Mouse (Mus musculus) left cerebral cortex, postnatal 14 days (tissue): ENCODE results near the gene Mri1. TPM values are rescaled to one million over a fixed set of nuclear protein-coding genes. Genes with fewer than 3 reads are reported as not detected.

Experiments
- DNase-seq, 2 experiments: peaks; one replicate each; pipeline ENCODE4 v3.0.0; 2021 to 2022; ENCODE audit warnings: low spot score in 2 of 2, mixed read lengths in 1 of 2
- intact Hi-C: fragments of 180-260 bp; cut with DNase I; formaldehyde crosslinking; loops from one replicate; pipeline ENCODE4 v1.15.1; 2025
- long read RNA-seq, 2 experiments: library from polyadenylated mRNA; stranded (forward); transcript quantifications; one replicate each; pipeline ENCODE4 v2.0.0; 2021
- total RNA-seq, 2 experiments: library from RNA; stranded (reverse); gene quantifications; 2 replicates each; pipeline ENCODE4 v1.2.3; 2021

The Mri1 gene
- total RNA-seq: 10 to 100 TPM; 18.4 to 21.8 TPM
- long read RNA-seq, experiment 1, transcript Mri1-203 (5 exons, 2,819 nt): major isoform, 11 of 27 reads
- long read RNA-seq, experiment 1, partial matches to known transcripts: 4 of 27 reads
- long read RNA-seq, experiment 1, other reads (novel, unspliced or antisense): 11 of 27 reads
- long read RNA-seq, experiment 2, transcript Mri1-203 (5 exons, 2,819 nt): major isoform, 6 of 21 reads
- long read RNA-seq, experiment 2, partial matches to known transcripts: 7 of 21 reads
- long read RNA-seq, experiment 2, other reads (novel, unspliced or antisense): 8 of 21 reads

GRCm38 (mm10) chr8:84256822-84257610 is at the start of gene Mri1:
Mri1 (minus strand) TSS chr8:84257326.
- DNase-seq: peak; percentile 83
- intact Hi-C loops: no loop called here

GRCm38 (mm10) chr8:84303951-84304350 is 46.8 kb upstream of the Mri1 start:
- no peak for DNase-seq
- intact Hi-C loops: no loop called here

GRCm38 (mm10) chr8:84297029-84297785 is 40.1 kb upstream of the Mri1 start:
- intact Hi-C loops: loop anchor here (5.0 kb wide), 1 partner anchor 40 kb away; no protein-coding TSS in a partner anchor
- DNase-seq: no peak

- intact Hi-C loops: loop anchor here (1.0 to 5.0 kb wide), 2 partner anchors 66 to 104 kb away; partner anchors contain the start of gene Nanos3
- DNase-seq: peak; percentile 45 to 69
Measured at GRCm38 (mm10) chr8:84291688-84292087, 34.6 kb upstream of the Mri1 start.

- DNase-seq: no peak
- intact Hi-C loops: loop anchor here (1.0 to 5.0 kb wide), 2 partner anchors 66 to 104 kb away; partner anchors contain the start of gene Nanos3
Measured at GRCm38 (mm10) chr8:84291086-84291485, 34.0 kb upstream of the Mri1 start.

- DNase-seq: no peak
- intact Hi-C loops: loop anchor here (10.0 kb wide), 1 partner anchor 274 kb away; the partner anchor contains the start of gene 2210011C24Rik
Measured at GRCm38 (mm10) chr8:84288892-84289291, 31.8 kb upstream of the Mri1 start.

GRCm38 (mm10) chr8:84285665-84286064 is 28.5 kb upstream of the Mri1 start:
- intact Hi-C loops: loop anchor here (10.0 kb wide), 1 partner anchor 271 kb away; the partner anchor contains the start of gene 2210011C24Rik
- peak; percentile 22 to 48 for DNase-seq

- intact Hi-C loops: loop anchor here (10.0 kb wide), 1 partner anchor 270 kb away; the partner anchor contains the start of gene 2210011C24Rik
- peak; percentile 21 to 41 for DNase-seq
Measured at GRCm38 (mm10) chr8:84284608-84285063, 27.5 kb upstream of the Mri1 start.

- no peak for DNase-seq
- intact Hi-C loops: loop anchor here (10.0 kb wide), 1 partner anchor 266 kb away; the partner anchor contains the start of gene 2210011C24Rik
Measured at GRCm38 (mm10) chr8:84280777-84281176, 23.7 kb upstream of the Mri1 start.

GRCm38 (mm10) chr8:84276447-84276846 is 19.3 kb upstream of the Mri1 start:
- no peak for DNase-seq
- intact Hi-C loops: no loop called here

GRCm38 (mm10) chr8:84273968-84274367 is 16.8 kb upstream of the Mri1 start:
- intact Hi-C loops: no loop called here

GRCm38 (mm10) chr8:84272302-84272701 is 15.2 kb upstream of the Mri1 start:
- no peak for DNase-seq
- intact Hi-C loops: no loop called here

More at GRCm38 (mm10) chr8:84273968-84274367, 16.8 kb upstream of the Mri1 start:
- no peak for DNase-seq

GRCm38 (mm10) chr8:84269950-84270773 is 13.0 kb upstream of the Mri1 start, which contains the start of gene Ccdc130:
Ccdc130 (minus strand) TSS chr8:84270380.
- intact Hi-C loops: no loop called here

GRCm38 (mm10) chr8:84261098-84261497 is 4.0 kb upstream of the Mri1 start:
- DNase-seq: no peak
- intact Hi-C loops: no loop called here

More at GRCm38 (mm10) chr8:84269950-84270773, 13.0 kb upstream of the Mri1 start, which contains the start of gene Ccdc130:
- peak; percentile 100 for DNase-seq

GRCm38 (mm10) chr8:84256458-84256821 is 686 bp downstream of the Mri1 start:
- intact Hi-C loops: no loop called here
- no peak for DNase-seq

- DNase-seq: no peak
- intact Hi-C loops: no loop called here
Measured at GRCm38 (mm10) chr8:84255858-84256257, 1.3 kb downstream of the Mri1 start.

GRCm38 (mm10) chr8:84249257-84250170 is 7.6 kb downstream of the Mri1 start, which contains the start of gene D8Ertd738e:
D8Ertd738e (minus strand) TSS chr8:84249719.
- DNase-seq: peak; percentile 88
- intact Hi-C loops: no loop called here
